Mouse (Mus musculus): ENCODE results near the gene Selenom. TPM values are rescaled to one million over a fixed set of nuclear protein-coding genes. Genes with fewer than 3 reads are reported as not detected.

The Selenom gene
- polyA plus RNA-seq (2015; fragmentation: Nextera tagmentation; extraction: Ambion mirVana) = 283 and 284 TPM in 2 replicates

DNA sequence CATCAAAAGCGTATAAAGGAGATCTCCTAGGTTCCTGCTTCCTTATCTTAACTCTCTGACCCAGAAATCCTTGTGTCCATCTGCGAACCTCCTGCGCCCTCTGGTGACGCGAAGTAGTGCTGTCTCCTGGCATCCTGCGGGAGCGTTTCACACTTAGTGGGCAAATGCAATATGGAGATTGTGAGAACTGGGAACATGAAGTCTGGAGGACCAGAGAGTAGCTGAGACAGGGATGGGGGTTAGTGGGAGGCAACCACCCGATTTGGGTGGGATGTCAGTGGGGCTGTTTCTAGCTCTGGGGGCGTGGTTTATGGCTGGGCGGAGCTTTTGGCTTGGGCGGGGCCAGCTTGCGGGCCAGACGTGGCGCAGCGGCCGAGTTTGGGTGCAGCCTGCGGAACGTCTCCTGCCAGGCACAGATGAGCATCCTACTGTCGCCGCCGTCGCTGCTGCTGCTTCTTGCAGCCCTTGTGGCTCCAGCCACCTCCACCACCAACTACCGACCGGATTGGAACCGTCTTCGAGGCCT lies at the start of gene Selenom:
Gene Selenom, plus strand, starts transcription at position 156 of the 526 bp plus-strand sequence.
- Histone ChIP-seq H3K4me1 (replicated peaks; ENCODE audit: control insufficient read depth, insufficient read depth, low read length) (peaks cover 10% of the 10 kb centered on the region; the same call in 1 of the 2 replicates), H3K27me3 (replicated peaks; ENCODE audit: control insufficient read depth, insufficient read depth, low read length) (no peaks in the 10 kb centered on the region), H3K36me3 (ENCODE audit: control insufficient read depth, insufficient read depth) (no peaks in the 10 kb centered on the region), H3K4me2 (replicated peaks; ENCODE audit: low read depth) (peak within 1 kb of the TSS; percentile 78), H3K4me3 (ENCODE audit: low read depth, low read length) (peak within 1 kb of the TSS; percentile 59), H3K9me3 (ENCODE audit: control insufficient read depth) (no peaks in the 10 kb centered on the region), H3K27ac (ENCODE audit: low read depth, low read length) (peak within 1 kb of the TSS; percentile 28; the same call in 1 of the 2 replicates), H3K9ac (ENCODE audit: low read depth, low read length) (peak within 1 kb of the TSS; percentile 51)
- peak; percentile 99 for TF ChIP-seq CTCF (IDR thresholded peaks at IDR 0.05; ENCODE audit: low read depth)
- ATAC-seq = peak; percentile 55
- WGBS = under 1% methylated on average over 25 of the region's 26 CpGs

DNA sequence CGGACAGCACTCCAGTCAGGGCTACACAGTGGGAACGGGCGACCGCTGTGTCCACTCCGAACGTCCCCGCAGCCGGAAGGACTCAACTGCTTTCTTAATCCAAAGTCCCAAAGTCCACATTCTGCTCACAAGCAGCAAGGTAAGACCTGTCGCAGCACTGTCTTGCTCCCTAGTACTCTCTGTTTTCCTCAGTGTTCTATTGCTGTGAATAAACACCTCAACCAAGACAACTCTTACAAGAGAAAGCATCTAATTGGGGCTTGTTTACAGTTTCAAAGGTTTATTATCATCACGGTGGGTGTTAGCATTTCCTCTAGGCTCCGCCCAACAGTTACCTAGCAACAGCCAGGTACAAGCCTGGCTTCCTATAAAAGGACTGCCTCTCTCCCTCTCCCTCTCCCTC lies 43.0 kb upstream of the Selenom start:
- Histone ChIP-seq H3K4me2 (replicated peaks; ENCODE audit: low read depth) (peak overlapping the region; percentile 61), H3K9ac (ENCODE audit: low read depth, low read length) (peak overlapping the region; percentile 34; the same call in 1 of the 2 replicates), H3K27ac (ENCODE audit: low read depth, low read length) (peak overlapping the region; percentile 77), H3K36me3 (ENCODE audit: control insufficient read depth, insufficient read depth) (no peaks in the 10 kb centered on the region), H3K4me3 (ENCODE audit: low read depth, low read length) (peak overlapping the region; percentile 14; the same call in 1 of the 2 replicates), H3K4me1 (replicated peaks; ENCODE audit: control insufficient read depth, insufficient read depth, low read length) (0 out of 2 replicates have a peak, but pooled peaks cover 3% of the 10 kb centered on the region), H3K27me3 (replicated peaks; ENCODE audit: control insufficient read depth, insufficient read depth, low read length) (no peaks in the 10 kb centered on the region), H3K9me3 (ENCODE audit: control insufficient read depth) (no peaks in the 10 kb centered on the region)
- WGBS = 12% methylated on average over 11 of the region's 11 CpGs
- ATAC-seq = peak; percentile 73
- no peak for TF ChIP-seq CTCF (IDR thresholded peaks at IDR 0.05; ENCODE audit: low read depth)

DNA sequence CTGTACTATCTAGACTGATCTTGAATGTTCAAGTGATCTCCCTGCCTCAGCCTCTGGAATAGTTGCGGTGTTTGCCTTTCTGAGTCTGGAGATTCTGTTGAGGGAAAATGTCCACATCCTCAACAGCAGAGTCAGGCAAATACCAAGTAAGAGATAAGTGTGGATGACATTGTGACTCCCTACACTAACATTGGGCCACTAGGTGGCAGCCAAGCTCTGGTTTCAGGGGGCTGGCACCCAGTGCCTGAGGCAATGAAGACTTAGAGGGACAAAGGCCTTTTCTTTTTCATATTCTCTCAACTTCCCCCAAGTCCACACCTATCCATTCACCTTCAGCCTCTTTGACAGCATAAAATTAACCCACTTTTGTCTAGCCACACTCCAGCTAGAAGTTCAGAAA lies 42.0 kb upstream of the Selenom start:
- WGBS = 38% methylated on average over 1 of the region's 1 CpGs
- Histone ChIP-seq H3K4me3 (ENCODE audit: low read depth, low read length) (no peak overlapping the region), H3K27me3 (replicated peaks; ENCODE audit: control insufficient read depth, insufficient read depth, low read length) (no peaks in the 10 kb centered on the region), H3K36me3 (ENCODE audit: control insufficient read depth, insufficient read depth) (no peaks in the 10 kb centered on the region), H3K4me2 (replicated peaks; ENCODE audit: low read depth) (no peak overlapping the region), H3K9ac (ENCODE audit: low read depth, low read length) (no peak overlapping the region), H3K27ac (ENCODE audit: low read depth, low read length) (no peak overlapping the region), H3K9me3 (ENCODE audit: control insufficient read depth) (no peaks in the 10 kb centered on the region), H3K4me1 (replicated peaks; ENCODE audit: control insufficient read depth, insufficient read depth, low read length) (0 out of 2 replicates have a peak, but pooled peaks cover 3% of the 10 kb centered on the region)
- peak; percentile 46 for ATAC-seq
- peak; percentile 97 for TF ChIP-seq CTCF (IDR thresholded peaks at IDR 0.05; ENCODE audit: low read depth)

DNA sequence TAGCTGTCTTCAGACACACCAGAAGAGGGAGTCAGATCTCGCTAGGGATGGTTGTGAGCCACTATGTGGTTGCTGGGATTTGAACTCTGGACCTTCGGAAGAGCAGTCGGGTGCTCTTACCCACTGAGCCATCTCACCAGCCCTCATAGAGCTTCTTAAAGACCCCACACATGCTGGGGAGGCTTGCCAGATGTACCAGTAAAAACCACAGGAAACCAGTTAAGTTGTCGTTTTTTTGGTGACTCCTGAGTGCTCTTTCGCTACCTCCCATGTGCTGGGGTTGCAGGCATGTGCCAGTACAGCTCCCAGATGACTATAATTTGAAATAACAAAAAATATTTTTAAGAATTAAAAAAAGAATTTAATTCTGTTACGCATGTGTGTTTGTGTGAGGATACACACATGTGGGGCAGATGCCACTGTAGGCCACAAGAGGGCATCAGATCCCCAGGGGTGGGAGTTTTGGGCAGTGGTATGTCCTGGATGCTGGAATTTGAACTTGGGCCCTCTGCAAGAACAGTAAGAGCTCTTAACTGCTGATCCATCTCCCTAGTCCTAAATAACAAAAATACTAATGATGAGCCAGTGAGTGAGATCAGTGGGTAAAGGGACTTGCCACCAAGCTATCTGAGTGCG lies 39.9 kb upstream of the Selenom start:
- Histone ChIP-seq H3K4me1 (replicated peaks; ENCODE audit: control insufficient read depth, insufficient read depth, low read length) (no peaks in the 10 kb centered on the region), H3K9me3 (ENCODE audit: control insufficient read depth) (no peaks in the 10 kb centered on the region), H3K27ac (ENCODE audit: low read depth, low read length) (no peak overlapping the region), H3K4me3 (ENCODE audit: low read depth, low read length) (no peak overlapping the region), H3K27me3 (replicated peaks; ENCODE audit: control insufficient read depth, insufficient read depth, low read length) (no peaks in the 10 kb centered on the region), H3K36me3 (ENCODE audit: control insufficient read depth, insufficient read depth) (no peaks in the 10 kb centered on the region), H3K4me2 (replicated peaks; ENCODE audit: low read depth) (no peak overlapping the region), H3K9ac (ENCODE audit: low read depth, low read length) (no peak overlapping the region)
- ATAC-seq = no peak
- 85% methylated on average over 7 of the region's 7 CpGs for WGBS
- peak; percentile 81 for TF ChIP-seq CTCF (IDR thresholded peaks at IDR 0.05; ENCODE audit: low read depth)

DNA sequence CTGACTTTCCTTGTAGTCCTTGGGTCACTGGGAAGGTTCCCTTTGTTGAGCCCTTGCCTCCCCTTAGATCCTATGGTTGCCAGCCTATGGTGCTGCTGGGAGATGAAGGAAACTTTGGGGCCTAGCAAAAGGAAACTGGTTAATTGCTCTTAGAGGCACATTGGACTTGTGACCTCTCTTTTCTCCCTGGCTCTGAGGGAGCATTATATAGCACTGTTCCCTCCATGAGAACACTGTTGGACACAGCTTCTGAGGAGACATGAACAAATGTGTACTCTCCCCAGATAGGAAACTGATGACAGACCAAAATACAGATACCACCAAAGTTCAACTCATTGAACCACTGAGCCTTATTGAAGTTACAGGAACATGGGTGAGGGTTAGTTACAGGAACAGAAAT lies 39.0 kb upstream of the Selenom start:
- H3K4me3 ChIP-seq (ENCODE audit: low read depth, low read length) = no peak overlapping the region
- no peak for TF ChIP-seq CTCF (IDR thresholded peaks at IDR 0.05; ENCODE audit: low read depth)
- H3K27ac ChIP-seq (ENCODE audit: low read depth, low read length) = peak overlapping the region; percentile 78
- H3K9me3 ChIP-seq (ENCODE audit: control insufficient read depth) = no peaks in the 10 kb centered on the region
- H3K27me3 ChIP-seq (replicated peaks; ENCODE audit: control insufficient read depth, insufficient read depth, low read length) = no peaks in the 10 kb centered on the region
- ATAC-seq = peak; percentile 81
- H3K4me1 ChIP-seq (replicated peaks; ENCODE audit: control insufficient read depth, insufficient read depth, low read length) = no peaks in the 10 kb centered on the region
- H3K36me3 ChIP-seq (ENCODE audit: control insufficient read depth, insufficient read depth) = no peaks in the 10 kb centered on the region
- no peak overlapping the region for H3K4me2 ChIP-seq (replicated peaks; ENCODE audit: low read depth)
- H3K9ac ChIP-seq (ENCODE audit: low read depth, low read length) = no peak overlapping the region

DNA sequence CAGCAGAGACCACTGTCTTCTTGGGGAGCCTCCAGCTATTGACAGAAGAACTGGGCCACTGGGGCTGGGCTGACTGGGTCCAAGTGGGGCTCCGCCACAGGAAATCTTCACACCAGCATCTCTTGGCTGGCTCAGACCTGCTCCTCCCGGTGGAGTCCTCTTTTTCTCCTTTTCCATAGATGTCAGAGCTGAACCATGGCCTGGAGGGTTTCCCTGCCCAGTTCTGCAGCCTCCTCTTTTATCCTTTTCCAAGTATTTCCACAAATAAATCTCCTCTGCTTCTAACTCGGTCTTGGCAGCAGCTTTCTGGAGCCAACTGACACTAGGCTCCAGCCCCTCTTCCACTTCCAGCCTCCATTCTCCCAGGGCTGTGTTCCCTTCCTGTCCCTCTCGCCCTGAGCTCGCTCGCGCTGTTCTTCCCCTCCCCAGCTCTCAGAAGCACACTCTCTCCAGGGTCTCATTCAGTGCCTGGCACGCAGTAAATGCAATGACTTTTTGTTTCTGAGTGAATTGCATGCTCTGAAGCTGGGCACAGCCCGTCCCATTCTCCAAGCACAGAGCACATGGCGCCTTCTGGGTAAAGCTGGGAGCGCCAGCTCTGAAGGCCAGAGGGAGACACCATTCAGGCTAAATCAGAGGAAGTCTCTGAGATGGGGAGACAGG lies 30.4 kb upstream of the Selenom start:
- Histone ChIP-seq H3K27ac (ENCODE audit: low read depth, low read length) (no peak overlapping the region), H3K27me3 (replicated peaks; ENCODE audit: control insufficient read depth, insufficient read depth, low read length) (no peaks in the 10 kb centered on the region), H3K4me2 (replicated peaks; ENCODE audit: low read depth) (no peak overlapping the region), H3K4me1 (replicated peaks; ENCODE audit: control insufficient read depth, insufficient read depth, low read length) (no peaks in the 10 kb centered on the region), H3K36me3 (ENCODE audit: control insufficient read depth, insufficient read depth) (no peaks in the 10 kb centered on the region), H3K9ac (ENCODE audit: low read depth, low read length) (no peak overlapping the region), H3K9me3 (ENCODE audit: control insufficient read depth) (no peaks in the 10 kb centered on the region), H3K4me3 (ENCODE audit: low read depth, low read length) (no peak overlapping the region)
- WGBS = 68% methylated on average over 11 of the region's 11 CpGs
- TF ChIP-seq CTCF (IDR thresholded peaks at IDR 0.05; ENCODE audit: low read depth) = no peak
- no peak for ATAC-seq

Data from intestine, postnatal 0 days (tissue).